Mouse (Mus musculus) adrenal gland, adult 18-20 months (tissue): ENCODE measurements around the gene Mthfd2l. TPM values are rescaled to one million over a fixed set of nuclear protein-coding genes. Genes with fewer than 3 reads are reported as not detected.

Experiments
- DNase-seq, 2 experiments: peaks; one replicate each; pipeline ENCODE4 v3.0.0; 2021 to 2022; ENCODE audit warnings: low spot score in 2 of 2
- long read RNA-seq, 2 experiments: library from polyadenylated mRNA; stranded (forward); transcript quantifications; one replicate each; pipeline ENCODE4 v2.0.0; 2021
- total RNA-seq, 2 experiments: library from RNA; stranded (reverse); gene quantifications; 1 replicate in 1 of 2; 2 replicates in 1 of 2; pipeline ENCODE4 v1.2.3; 2021

The Mthfd2l gene
- total RNA-seq = 10 to 100 TPM; 19.6 to 20.6 TPM
- long read RNA-seq, experiment 1, partial matches to known transcripts = 0 of 7 reads
- long read RNA-seq, experiment 1, other reads (novel, unspliced or antisense) = 1 of 7 reads
- long read RNA-seq, experiment 2, transcript Mthfd2l-203 (2 exons, 688 nt) = major isoform, 14 of 30 reads
- long read RNA-seq, experiment 2, transcript Mthfd2l-201 (8 exons, 2,159 nt) = minor isoform, 11 of 30 reads
- long read RNA-seq, experiment 2, partial matches to known transcripts = 1 of 30 reads
- long read RNA-seq, experiment 2, other reads (novel, unspliced or antisense) = 4 of 30 reads

GRCm38 (mm10) chr5:90930971-90931851 lies at the start of gene Mthfd2l:
TSS of gene Mthfd2l (plus strand) at chr5:90931117.
- peak; percentile 82 to 86 for DNase-seq

GRCm38 (mm10) chr5:90881682-90882081 lies 49.2 kb upstream of the Mthfd2l start:
- no peak for DNase-seq

- DNase-seq = no peak
These were observed 48.8 kb upstream of the Mthfd2l start for GRCm38 (mm10) chr5:90882146-90882545.

- DNase-seq = no peak
These were observed 46.2 kb upstream of the Mthfd2l start for GRCm38 (mm10) chr5:90884628-90885242.

- DNase-seq = no peak
These were observed 42.3 kb upstream of the Mthfd2l start for GRCm38 (mm10) chr5:90888661-90889060.

GRCm38 (mm10) chr5:90890519-90891463 lies 40.1 kb upstream of the Mthfd2l start, which contains the start of gene Cxcl1:
TSS of gene Cxcl1 (plus strand) at chr5:90891241.
- DNase-seq = peak in 1 of 2 experiments; percentile 39

- DNase-seq = no peak
These were observed 39.5 kb upstream of the Mthfd2l start for GRCm38 (mm10) chr5:90891464-90891813.

- DNase-seq = no peak
These were observed 36.7 kb upstream of the Mthfd2l start for GRCm38 (mm10) chr5:90894231-90894630.

- DNase-seq = no peak
These were observed 33.5 kb upstream of the Mthfd2l start for GRCm38 (mm10) chr5:90897429-90897828.

GRCm38 (mm10) chr5:90899308-90899707 lies 31.6 kb upstream of the Mthfd2l start:
- no peak for DNase-seq

- peak; percentile 43 to 57 for DNase-seq
These were observed 30.8 kb upstream of the Mthfd2l start for GRCm38 (mm10) chr5:90900147-90900546.

- no peak for DNase-seq
These were observed 30.2 kb upstream of the Mthfd2l start for GRCm38 (mm10) chr5:90900688-90901087.

GRCm38 (mm10) chr5:90902380-90903260 lies 28.3 kb upstream of the Mthfd2l start:
- DNase-seq = no peak

GRCm38 (mm10) chr5:90903339-90904020 lies 27.4 kb upstream of the Mthfd2l start, which contains the start of gene Cxcl2:
TSS of gene Cxcl2 (plus strand) at chr5:90903871.
- DNase-seq = no peak

GRCm38 (mm10) chr5:90908983-90909382 lies 21.9 kb upstream of the Mthfd2l start:
- peak; percentile 61 to 77 for DNase-seq

- DNase-seq = no peak
These were observed 11.4 kb upstream of the Mthfd2l start for GRCm38 (mm10) chr5:90919495-90919894.

GRCm38 (mm10) chr5:90922958-90923357 lies 8.0 kb upstream of the Mthfd2l start:
- no peak for DNase-seq

- DNase-seq = no peak
These were observed 371 bp upstream of the Mthfd2l start for GRCm38 (mm10) chr5:90930546-90930945.

GRCm38 (mm10) chr5:90931911-90932310 lies 994 bp downstream of the Mthfd2l start:
- DNase-seq = no peak
